Mouse (Mus musculus) olfactory bulb, adult 2 months (tissue): ENCODE measurements around the gene Tmem132d. TPM values are rescaled to one million over a fixed set of nuclear protein-coding genes. Genes with fewer than 3 reads are reported as not detected.

Source experiments
- H3K27ac ChIP-seq: fragments of 200-500 bp; 2 replicates; pipeline ENCODE4 v1.5.1; 2012; ENCODE audit warnings: low read depth, low read length; ENCODE audit not compliant: insufficient read depth
- H3K4me1 ChIP-seq: fragments of 200-500 bp; 2 replicates; pipeline ENCODE4 v1.6.1; 2012; ENCODE audit warnings: low read length; ENCODE audit not compliant: control insufficient read depth, insufficient read depth
- H3K4me3 ChIP-seq: fragments of 200-500 bp; 2 replicates; pipeline ENCODE4 v1.5.1; 2012; ENCODE audit warnings: mild to moderate bottlenecking, low read depth, low read length, moderate library complexity; ENCODE audit not compliant: insufficient read depth
- CTCF ChIP-seq: fragments of 200-500 bp; IDR thresholded peaks from 2 replicates; pipeline ENCODE4 v1.5.1; 2012; ENCODE audit warnings: low read depth, mild to moderate bottlenecking, low read length, moderate library complexity; ENCODE audit not compliant: insufficient read depth
- POLR2A ChIP-seq: fragments of 200-500 bp; IDR thresholded peaks from 2 replicates; pipeline ENCODE4 v1.6.1; 2012; ENCODE audit warnings: mild to moderate bottlenecking, low read depth, low read length, moderate library complexity; ENCODE audit not compliant: insufficient read depth
- WGBS: fragments of 180-500 bp; shearing (Covaris S2); methylation state at CpG from one replicate; pipeline ENCODE4 v1.1.7; 2018; 5-methylcytosine and 5-hydroxymethylcytosine counted together
- polyA plus RNA-seq: library from polyadenylated mRNA; stranded (reverse); fragments of >200 nt; gene quantifications from 2 replicates; pipeline ENCODE4 v1.2.4, GENCODE M21; 2012; ENCODE audit warnings: low replicate concordance; ENCODE audit not compliant: missing spikeins, insufficient read depth, insufficient read length

Tmem132d gene
- polyA plus RNA-seq, 1 experiment = not detected

GRCm38 (mm10) chr5:127859719-127860118 is 573.2 kb downstream of the Tmem132d start:
- Histone ChIP-seq H3K4me1 (no peaks in the 10 kb centered on the region), H3K27ac (no peak overlapping the region), H3K4me3 (no peak overlapping the region)
- WGBS = 78% methylated on average over 2 of the region's 2 CpGs
- TF ChIP-seq CTCF (no peak), POLR2A (no peak)

- Histone ChIP-seq H3K27ac (no peak overlapping the region), H3K4me3 (no peak overlapping the region), H3K4me1 (no peaks in the 10 kb centered on the region)
- 92% methylated on average over 1 of the region's 1 CpGs for WGBS
- TF ChIP-seq POLR2A (no peak), CTCF (no peak)
Measured at GRCm38 (mm10) chr5:127852305-127852704, 580.6 kb downstream of the Tmem132d start.

- TF ChIP-seq CTCF = no peak
- TF ChIP-seq POLR2A = no peak
- 78% methylated on average over 2 of the region's 2 CpGs for WGBS
- Histone ChIP-seq H3K4me1 (no peaks in the 10 kb centered on the region), H3K27ac (no peak overlapping the region), H3K4me3 (no peak overlapping the region)
Measured at GRCm38 (mm10) chr5:127831791-127832190, 601.1 kb downstream of the Tmem132d start.

GRCm38 (mm10) chr5:127830831-127831230 is 602.0 kb downstream of the Tmem132d start:
- Histone ChIP-seq H3K27ac (no peak overlapping the region), H3K4me1 (no peaks in the 10 kb centered on the region), H3K4me3 (no peak overlapping the region)
- WGBS = 82% methylated on average over 1 of the region's 1 CpGs
- no peak for TF ChIP-seq CTCF
- no peak for TF ChIP-seq POLR2A

- WGBS = 88% methylated on average over 6 of the region's 6 CpGs
- H3K4me3 ChIP-seq = no peak overlapping the region
- no peaks in the 10 kb centered on the region for H3K4me1 ChIP-seq
- TF ChIP-seq POLR2A = no peak
- no peak for TF ChIP-seq CTCF
- H3K27ac ChIP-seq = no peak overlapping the region
Measured at GRCm38 (mm10) chr5:127828756-127829155, 604.1 kb downstream of the Tmem132d start.

GRCm38 (mm10) chr5:127821960-127822359 is 610.9 kb downstream of the Tmem132d start:
- Histone ChIP-seq H3K27ac (no peak overlapping the region), H3K4me1 (no peaks in the 10 kb centered on the region), H3K4me3 (no peak overlapping the region)
- no peak for TF ChIP-seq CTCF
- TF ChIP-seq POLR2A = no peak
- WGBS = 43% methylated on average over 1 of the region's 1 CpGs

GRCm38 (mm10) chr5:127815292-127815691 is 617.6 kb downstream of the Tmem132d start:
- WGBS = 64% methylated on average over 8 of the region's 8 CpGs
- no peak for TF ChIP-seq CTCF
- no peak for TF ChIP-seq POLR2A

GRCm38 (mm10) chr5:127807419-127807818 is 625.5 kb downstream of the Tmem132d start:
- Histone ChIP-seq H3K4me3 (no peak overlapping the region), H3K4me1 (no peaks in the 10 kb centered on the region; the same call in 1 of the 2 replicates), H3K27ac (no peak overlapping the region)
- WGBS = 80% methylated on average over 3 of the region's 3 CpGs
- TF ChIP-seq POLR2A (no peak), CTCF (no peak)

More at GRCm38 (mm10) chr5:127815292-127815691, 617.6 kb downstream of the Tmem132d start:
- no peak overlapping the region for H3K27ac ChIP-seq
- no peaks in the 10 kb centered on the region for H3K4me1 ChIP-seq
- H3K4me3 ChIP-seq = no peak overlapping the region

- 82% methylated on average over 12 of the region's 12 CpGs for WGBS
- no peaks in the 10 kb centered on the region; the same call in 1 of the 2 replicates for H3K4me1 ChIP-seq
Measured at GRCm38 (mm10) chr5:127806850-127807249, 626.0 kb downstream of the Tmem132d start.

DNA sequence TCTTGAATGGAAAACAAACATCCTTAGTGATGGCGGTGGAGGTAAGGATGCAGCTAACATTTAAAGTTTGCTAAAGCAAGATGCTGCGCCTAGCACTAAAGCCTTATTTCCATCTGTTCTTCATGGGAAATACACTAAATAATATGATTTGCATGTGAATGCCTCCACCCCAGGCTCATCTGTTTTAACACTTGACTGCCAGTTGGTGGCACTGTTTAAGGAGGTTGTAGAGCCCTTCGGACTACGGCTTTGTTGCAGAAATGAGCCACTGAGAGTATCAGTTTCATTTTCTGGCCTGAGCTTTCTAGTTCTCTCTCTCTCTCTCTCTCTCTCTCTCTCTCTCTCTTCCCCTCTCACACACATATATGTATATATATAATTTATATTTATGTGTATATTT is 632.0 kb downstream of the Tmem132d start:
- TF ChIP-seq POLR2A (no peak), CTCF (no peak)
- 55% methylated on average over 4 of the region's 4 CpGs for WGBS

More at GRCm38 (mm10) chr5:127806850-127807249, 626.0 kb downstream of the Tmem132d start:
- no peak for TF ChIP-seq CTCF
- TF ChIP-seq POLR2A = no peak
- Histone ChIP-seq H3K4me3 (no peak overlapping the region), H3K27ac (no peak overlapping the region)

More for the DNA sequence above, 632.0 kb downstream of the Tmem132d start:
- H3K4me1 ChIP-seq = no peaks in the 10 kb centered on the region
- H3K4me3 ChIP-seq = no peak overlapping the region
- no peak overlapping the region for H3K27ac ChIP-seq
